Mouse (Mus musculus) megakaryocyte, embryonic 14.5 days (primary cell): ENCODE measurements at regions not wholly inside any gene's neighbourhood (a gene's known extent, or its start where the extent isn't known, plus 50 kb on each side); places are given as distances from the start of the nearest gene placed in this dataset.

Source experiments
- FLI1 ChIP-seq: IDR thresholded peaks from 2 replicates; pipeline ENCODE4 v1.6.1; 2012; ENCODE audit warnings: low read length, inconsistent platforms, mixed read lengths
- GATA1 ChIP-seq: IDR thresholded peaks from 3 replicates; pipeline ENCODE4 v1.6.1; 2012; ENCODE audit warnings: mixed read lengths, low read length, inconsistent platforms, borderline replicate concordance

DNA sequence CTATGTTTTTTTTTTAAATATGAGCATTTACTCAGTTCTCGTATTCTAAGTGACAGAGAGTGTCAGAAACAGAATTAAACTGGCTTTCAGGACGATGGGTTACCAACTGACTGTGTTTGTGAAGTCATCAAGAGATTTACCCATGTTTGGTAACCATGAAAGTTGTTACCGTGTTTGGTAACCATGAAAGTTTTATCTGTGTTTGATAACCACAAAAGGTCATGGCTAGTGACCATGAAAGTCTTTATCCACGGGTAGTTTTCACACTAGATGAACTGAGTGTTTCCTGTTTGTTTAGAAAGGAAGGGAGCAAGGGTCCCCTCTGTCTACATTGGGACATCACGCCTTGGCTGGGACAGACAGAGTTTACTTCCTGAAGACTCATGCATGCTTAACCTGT is 72.8 kb downstream of the Dyrk2 start:
- no peak for TF ChIP-seq GATA1
- no peak for TF ChIP-seq FLI1
